Mouse (Mus musculus) brain, adult 10 weeks (tissue): ENCODE results near the gene Bahcc1. TPM values are rescaled to one million over a fixed set of nuclear protein-coding genes. Genes with fewer than 3 reads are reported as not detected.

Source experiments
- polyA plus RNA-seq: library from polyadenylated mRNA; stranded (reverse); fragments of 350-450 nt; fragmentation: Illumina TruSeq; extraction: RNeasy Lipid Tissue Mini Kit (QIAGEN cat#74804); gene quantifications from one replicate; pipeline ENCODE4 v1.2.3, GENCODE M21; 2015; ENCODE audit warnings: low read depth, low replicate concordance

Gene Bahcc1
- 9.7 TPM for polyA plus RNA-seq

DNA sequence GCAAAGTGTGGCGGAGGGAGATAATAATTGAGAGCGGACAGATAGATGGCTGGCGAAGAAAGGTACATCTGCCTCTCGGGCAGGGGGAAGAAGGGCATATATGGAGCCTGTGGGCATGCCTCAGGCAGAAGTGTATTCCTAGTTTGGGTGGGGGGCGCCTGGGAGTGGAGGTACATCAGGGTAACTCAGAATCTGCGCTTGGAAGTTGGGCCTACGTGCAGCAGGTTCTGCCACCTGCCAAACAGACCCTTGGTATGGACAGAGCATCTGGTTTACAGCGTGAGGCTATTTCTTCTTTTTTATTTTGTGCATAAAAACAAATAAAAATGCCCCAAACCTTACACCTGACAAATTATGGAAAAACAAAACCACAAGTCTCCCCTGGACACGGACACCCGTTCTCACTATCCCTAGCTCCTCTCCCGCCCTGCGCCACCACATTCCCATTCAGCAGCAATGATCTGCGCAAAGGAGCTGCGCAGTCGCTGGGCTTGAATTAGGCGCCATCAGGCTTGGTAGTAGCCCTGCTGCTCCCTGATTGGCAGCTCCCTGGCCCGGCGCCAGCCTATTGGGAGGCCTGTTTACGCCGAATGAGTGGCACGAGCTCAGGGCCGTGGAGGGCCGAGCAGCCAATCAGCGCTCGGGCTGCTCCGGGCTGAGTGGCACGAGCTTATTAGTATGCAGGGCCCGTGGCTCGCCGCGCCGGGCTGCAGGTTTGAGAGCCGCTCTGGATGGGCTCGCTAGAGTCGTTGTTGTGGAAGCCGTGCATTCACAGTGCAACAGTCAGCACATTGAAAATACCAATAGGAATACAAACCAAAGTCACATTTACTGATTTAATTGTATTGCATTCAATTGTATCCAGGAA lies at the start of gene Bahcc1:
Gene Bahcc1 (plus strand): TSS at position 718 of the 868 bp plus-strand sequence.

Other genes starting within 250 kb of the Bahcc1 start
- 148 TPM for gene Aatk, start 185.8 kb upstream of the Bahcc1 start, polyA plus RNA-seq
- 15.2 TPM for gene Cep131, start 146.1 kb upstream of the Bahcc1 start, polyA plus RNA-seq
- 16.6 TPM for gene Tepsin, start 134.2 kb upstream of the Bahcc1 start, polyA plus RNA-seq
- 63.6 TPM for gene Ndufaf8, start 134.0 kb upstream of the Bahcc1 start, polyA plus RNA-seq
- 48.6 TPM for gene Slc38a10, start 81.6 kb upstream of the Bahcc1 start, polyA plus RNA-seq
- 1,148 TPM for gene Actg1, start 115.6 kb downstream of the Bahcc1 start, polyA plus RNA-seq
- not detected for gene Fscn2, start 128.6 kb downstream of the Bahcc1 start, polyA plus RNA-seq
- gene Faap100, start 145.8 kb downstream of the Bahcc1 start, polyA plus RNA-seq, result 8.7 TPM
- 40.8 TPM for gene Nploc4, start 204.8 kb downstream of the Bahcc1 start, polyA plus RNA-seq
- gene Tspan10, start 209.7 kb downstream of the Bahcc1 start, polyA plus RNA-seq, result not detected
- not detected for gene Pde6g, start 220.6 kb downstream of the Bahcc1 start, polyA plus RNA-seq
- gene Oxld1, start 225.1 kb downstream of the Bahcc1 start, polyA plus RNA-seq, result 16.1 TPM
- 28.0 TPM for gene Ccdc137, start 225.2 kb downstream of the Bahcc1 start, polyA plus RNA-seq
- 53.0 TPM for gene Arl16, start 234.7 kb downstream of the Bahcc1 start, polyA plus RNA-seq